Mouse (Mus musculus) midbrain, embryonic 11.5 days (tissue): ENCODE data around the gene Kcna3. TPM values are rescaled to one million over a fixed set of nuclear protein-coding genes. Genes with fewer than 3 reads are reported as not detected.

Experiments
- ATAC-seq: fragments of 200-750 bp; cut with Nextera tagmentation; 2 replicates; pipeline ENCODE4 v1.8.0; 2017; ENCODE audit warnings: moderate TSS enrichment, moderate library complexity; ENCODE audit not compliant: low FRiP score
- DNase-seq: peaks from one replicate; pipeline ENCODE4 v3.0.0; 2015; ENCODE audit warnings: low spot score; ENCODE audit errors: missing footprints
- H3K27ac ChIP-seq: fragments of 300-500 bp; sonication (generic); 2 replicates; pipeline ENCODE4 v1.5.1; 2014; ENCODE audit warnings: low read depth, low read length
- H3K27me3 ChIP-seq: fragments of 300-500 bp; sonication (generic); 2 replicates; pipeline ENCODE4 v1.6.1; 2014; ENCODE audit warnings: mild to moderate bottlenecking, low read length, moderate library complexity, mixed read lengths; ENCODE audit not compliant: control insufficient read depth, insufficient read depth
- H3K36me3 ChIP-seq: fragments of 300-500 bp; sonication (generic); 2 replicates; pipeline ENCODE4 v1.6.1; 2014; ENCODE audit warnings: mild to moderate bottlenecking, low read length, moderate library complexity, mixed read lengths; ENCODE audit not compliant: control insufficient read depth, insufficient read depth
- H3K4me1 ChIP-seq: fragments of 300-500 bp; sonication (generic); 2 replicates; pipeline ENCODE4 v1.6.1; 2014; ENCODE audit warnings: low read length; ENCODE audit not compliant: control insufficient read depth, insufficient read depth
- H3K4me2 ChIP-seq: fragments of 300-500 bp; sonication (generic); 2 replicates; pipeline ENCODE4 v1.6.1; 2014; ENCODE audit warnings: mild to moderate bottlenecking, moderate library complexity
- H3K4me3 ChIP-seq: fragments of 300-500 bp; sonication (generic); 2 replicates; pipeline ENCODE4 v1.5.1; 2014; ENCODE audit warnings: low read depth, low read length
- H3K9ac ChIP-seq: fragments of 300-500 bp; sonication (generic); 2 replicates; pipeline ENCODE4 v1.6.1; 2014; ENCODE audit warnings: low read length
- H3K9me3 ChIP-seq: fragments of 300-500 bp; sonication (generic); 2 replicates; pipeline ENCODE4 v1.6.1; 2016; ENCODE audit warnings: low read length; ENCODE audit not compliant: control insufficient read depth
- WGBS: fragments of 180-500 bp; shearing (Covaris S2); extraction: QIAGEN DNeasy Blood & Tissue Kit; methylation state at CpG from one replicate; pipeline ENCODE4 v1.1.7; 2014; 5-methylcytosine and 5-hydroxymethylcytosine counted together
- polyA plus RNA-seq: library from polyadenylated mRNA; unstranded; fragments of >200 nt; fragmentation: Nextera tagmentation; extraction: Ambion mirVana; gene quantifications from 2 replicates; pipeline ENCODE4 v1.2.1, GENCODE M21; 2014

Gene Kcna3
- polyA plus RNA-seq, 1 experiment from 2014 or later = 4.6 TPM

- no peak for ATAC-seq
Observed at GRCm38 (mm10) chr3:107076658-107077057, 40.7 kb downstream of the Kcna3 start.

GRCm38 (mm10) chr3:107077101-107077500, 41.1 kb downstream of the Kcna3 start:
- DNase-seq (no peak), ATAC-seq (no peak)
- Histone ChIP-seq H3K27me3 (no peaks in the 10 kb centered on the region), H3K9me3 (no peaks in the 10 kb centered on the region), H3K9ac (no peak overlapping the region), H3K4me2 (no peak overlapping the region), H3K4me1 (no peaks in the 10 kb centered on the region), H3K4me3 (no peak overlapping the region), H3K27ac (no peak overlapping the region), H3K36me3 (no peaks in the 10 kb centered on the region)
- 87% methylated on average over 2 of the region's 2 CpGs for WGBS

More at GRCm38 (mm10) chr3:107076658-107077057, 40.7 kb downstream of the Kcna3 start:
- Histone ChIP-seq H3K4me2 (no peak overlapping the region), H3K36me3 (no peaks in the 10 kb centered on the region), H3K4me3 (no peak overlapping the region), H3K4me1 (no peaks in the 10 kb centered on the region), H3K9me3 (no peaks in the 10 kb centered on the region), H3K27me3 (no peaks in the 10 kb centered on the region), H3K9ac (no peak overlapping the region), H3K27ac (no peak overlapping the region)
- no peak for DNase-seq
- 83% methylated on average over 3 of the region's 3 CpGs for WGBS

GRCm38 (mm10) chr3:107080803-107081202, 44.8 kb downstream of the Kcna3 start:
- no peak overlapping the region for H3K27ac ChIP-seq
- no peaks in the 10 kb centered on the region for H3K9me3 ChIP-seq
- DNase-seq = no peak
- no peak overlapping the region for H3K4me2 ChIP-seq
- no peaks in the 10 kb centered on the region for H3K4me1 ChIP-seq
- 79% methylated on average over 3 of the region's 3 CpGs for WGBS
- H3K27me3 ChIP-seq = no peaks in the 10 kb centered on the region
- H3K36me3 ChIP-seq = no peaks in the 10 kb centered on the region
- H3K4me3 ChIP-seq = no peak overlapping the region
- H3K9ac ChIP-seq = no peak overlapping the region
- no peak for ATAC-seq

GRCm38 (mm10) chr3:107081227-107081626, 45.3 kb downstream of the Kcna3 start:
- WGBS = 31% methylated on average over 3 of the region's 3 CpGs
- H3K27ac ChIP-seq = no peak overlapping the region
- no peaks in the 10 kb centered on the region for H3K27me3 ChIP-seq
- H3K4me3 ChIP-seq = no peak overlapping the region
- H3K4me1 ChIP-seq = no peaks in the 10 kb centered on the region
- H3K36me3 ChIP-seq = no peaks in the 10 kb centered on the region
- ATAC-seq (peak; percentile 58), DNase-seq (peak; percentile 85)
- no peak overlapping the region for H3K4me2 ChIP-seq
- H3K9ac ChIP-seq = no peak overlapping the region
- no peaks in the 10 kb centered on the region for H3K9me3 ChIP-seq

GRCm38 (mm10) chr3:107084586-107084985, 48.6 kb downstream of the Kcna3 start:
- Histone ChIP-seq H3K9ac (no peak overlapping the region), H3K27ac (no peak overlapping the region), H3K36me3 (no peaks in the 10 kb centered on the region), H3K9me3 (no peaks in the 10 kb centered on the region), H3K4me1 (no peaks in the 10 kb centered on the region), H3K27me3 (no peaks in the 10 kb centered on the region), H3K4me3 (no peak overlapping the region), H3K4me2 (no peak overlapping the region)
- ATAC-seq (no peak), DNase-seq (no peak)
- 86% methylated on average over 3 of the region's 3 CpGs for WGBS

- 92% methylated on average over 4 of the region's 4 CpGs for WGBS
- Histone ChIP-seq H3K4me2 (no peak overlapping the region), H3K4me3 (no peak overlapping the region), H3K36me3 (no peaks in the 10 kb centered on the region), H3K27me3 (no peaks in the 10 kb centered on the region), H3K9me3 (no peaks in the 10 kb centered on the region), H3K27ac (no peak overlapping the region), H3K4me1 (no peaks in the 10 kb centered on the region), H3K9ac (no peak overlapping the region)
- ATAC-seq = no peak
- DNase-seq = no peak
Observed at GRCm38 (mm10) chr3:107087410-107087809, 51.4 kb downstream of the Kcna3 start.

Other genes starting within 250 kb of the Kcna3 start
- gene Cd53, start 246.0 kb upstream of the Kcna3 start, polyA plus RNA-seq = 4.2 TPM in 2 replicates
- gene Olfr266, start 209.9 kb upstream of the Kcna3 start, polyA plus RNA-seq = not detected in 2 replicates
- gene Kcna2, start 65.0 kb downstream of the Kcna3 start, polyA plus RNA-seq = 0.18 and 0.28 TPM in 2 replicates
- not detected in 2 replicates for gene Kcna10, start 146.9 kb downstream of the Kcna3 start, polyA plus RNA-seq
- not detected in 2 replicates for gene Cym, start 185.6 kb downstream of the Kcna3 start, polyA plus RNA-seq
- gene A630076J17Rik, start 194.4 kb downstream of the Kcna3 start, polyA plus RNA-seq = not detected in 2 replicates
- 0.07 TPM in 1 of 2 replicates, not detected in the other for gene Prok1, start 203.5 kb downstream of the Kcna3 start, polyA plus RNA-seq
- 195 and 198 TPM in 2 replicates for gene Lamtor5, start 242.7 kb downstream of the Kcna3 start, polyA plus RNA-seq